Mouse (Mus musculus) gastrocnemius, postnatal 36 days (tissue): ENCODE data around the gene A930004D18Rik. TPM values are rescaled to one million over a fixed set of nuclear protein-coding genes. Genes with fewer than 3 reads are reported as not detected.
"Not testable (repeated sequence)": the region's sequence is repeated elsewhere in the genome, so short reads cannot be mapped to it uniquely, and the experiment has no call there.

Experiments used
- DNase-seq, 2 experiments: peaks; one replicate each; pipeline ENCODE4 v3.0.0; 2022
- intact Hi-C: fragments of 180-260 bp; cut with DNase I; formaldehyde crosslinking; loops from one replicate; pipeline ENCODE4 v1.15.1; 2025
- total RNA-seq, 2 experiments: library from RNA; stranded (reverse); gene quantifications; 2 replicates each; pipeline ENCODE4 v1.2.3; 2021

The A930004D18Rik gene
- total RNA-seq, 2 experiments from 2014 or later: 0.17 to 0.20 TPM

DNA sequence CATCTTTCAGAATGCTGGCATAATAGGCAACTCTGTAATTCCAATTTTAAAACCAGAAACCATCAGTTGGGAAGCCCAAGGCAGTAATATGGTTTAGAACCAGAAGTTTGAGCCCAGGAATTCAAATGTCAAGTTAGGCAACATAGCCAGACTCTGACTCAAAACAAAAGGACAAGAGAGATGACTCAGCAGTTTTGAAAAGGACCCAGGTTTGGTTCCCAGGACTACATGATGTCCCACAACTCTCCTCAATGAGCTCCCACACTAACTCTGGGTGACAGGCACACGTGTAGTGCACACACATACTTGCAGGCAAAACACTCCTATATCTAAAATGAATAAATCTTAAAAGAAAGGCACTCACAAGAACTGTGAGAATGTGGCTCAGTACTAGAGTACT, 18.4 kb downstream of the A930004D18Rik start:
- DNase-seq: no peak
- intact Hi-C loops: no loop called here

- no peak for DNase-seq
- intact Hi-C loops: no loop called here
These were observed 20.2 kb downstream of the A930004D18Rik start for GRCm38 (mm10) chr2:18017321-18017720.

DNA sequence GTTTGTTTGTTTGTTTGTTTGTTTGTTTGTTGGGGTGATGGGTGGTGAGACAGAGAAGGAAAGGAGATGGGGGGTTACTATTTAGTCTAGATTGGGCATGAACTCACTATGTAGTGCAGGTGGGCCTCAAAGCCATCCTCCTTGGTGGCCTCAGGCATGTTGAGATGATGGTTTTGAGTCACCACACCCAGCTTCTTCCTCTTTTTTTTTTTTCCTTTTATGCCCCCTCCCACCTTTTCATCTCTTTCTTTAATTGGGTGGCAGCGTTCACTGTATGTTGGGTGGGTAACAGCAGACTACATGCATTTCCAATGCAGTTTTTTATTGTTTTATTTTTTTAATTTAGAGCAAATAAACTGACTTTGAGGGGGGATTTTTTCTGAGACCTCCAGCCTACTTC, 20.9 kb downstream of the A930004D18Rik start:
- intact Hi-C loops: no loop called here
- DNase-seq: no peak

DNA sequence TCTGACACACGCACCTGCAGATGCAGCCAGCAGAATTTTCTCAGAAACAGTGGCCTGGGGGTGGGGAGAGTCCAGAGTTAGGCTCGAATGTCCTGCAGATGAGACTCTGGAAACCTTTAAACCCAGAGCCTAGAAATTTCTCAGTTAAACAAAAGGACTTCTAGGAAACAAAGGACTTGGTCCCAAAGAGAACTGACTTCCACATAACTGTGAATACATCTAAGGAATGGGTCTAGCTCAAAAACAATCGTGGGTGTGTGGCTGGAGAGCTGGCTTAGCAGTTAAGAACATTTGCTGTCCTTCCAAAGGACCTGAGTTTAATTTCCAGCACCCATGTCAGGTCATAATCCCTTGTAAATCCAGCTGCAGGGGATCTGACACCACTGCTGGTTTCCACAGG, 22.0 kb downstream of the A930004D18Rik start:
- intact Hi-C loops: no loop called here
- no peak for DNase-seq

DNA sequence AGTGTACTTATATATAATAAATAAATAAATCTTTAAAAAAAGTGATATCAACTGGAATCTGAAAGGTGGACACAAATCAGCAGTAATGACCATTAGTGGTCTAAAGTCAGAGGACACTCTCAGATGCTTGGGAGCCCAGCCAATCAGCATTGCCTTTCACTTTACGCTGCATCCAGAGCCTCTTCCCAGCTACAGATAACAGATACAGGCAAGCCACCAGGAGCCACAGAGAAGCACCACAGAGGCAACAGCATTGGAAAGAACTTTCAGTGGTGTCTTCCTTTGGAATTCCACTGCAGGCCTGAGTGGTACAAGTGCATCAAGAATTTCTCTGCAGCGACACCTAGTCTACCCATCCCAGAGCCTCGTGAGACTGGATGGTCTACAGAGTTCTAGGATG, 24.7 kb downstream of the A930004D18Rik start:
- intact Hi-C loops: no loop called here
- no peak for DNase-seq

GRCm38 (mm10) chr2:18011226-18011625, 26.3 kb downstream of the A930004D18Rik start:
- intact Hi-C loops: no loop called here
- no peak for DNase-seq

DNA sequence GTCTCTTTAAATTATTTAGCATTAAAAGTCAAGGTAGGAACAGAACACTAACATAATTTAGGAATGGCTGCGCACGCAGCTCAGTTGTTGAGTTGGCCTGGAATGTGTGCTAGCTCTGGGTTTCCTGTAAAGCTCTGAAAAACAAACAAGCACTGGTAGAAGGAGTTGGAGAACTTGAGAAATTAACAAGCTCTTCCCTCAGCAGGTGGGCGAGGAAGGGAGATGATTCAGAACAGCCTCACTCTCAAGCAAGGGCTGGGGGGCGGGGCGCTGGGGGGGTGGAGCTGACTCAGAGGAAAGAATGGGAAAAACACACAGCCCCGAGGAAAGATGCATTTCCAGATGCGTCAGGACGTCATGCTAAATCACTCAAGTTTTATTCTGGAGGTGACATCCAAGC, 32.4 kb downstream of the A930004D18Rik start:
- no peak for DNase-seq
- intact Hi-C loops: no loop called here

- no peak for DNase-seq
- intact Hi-C loops: no loop called here
These were observed 33.3 kb downstream of the A930004D18Rik start for GRCm38 (mm10) chr2:18004286-18004685.

DNA sequence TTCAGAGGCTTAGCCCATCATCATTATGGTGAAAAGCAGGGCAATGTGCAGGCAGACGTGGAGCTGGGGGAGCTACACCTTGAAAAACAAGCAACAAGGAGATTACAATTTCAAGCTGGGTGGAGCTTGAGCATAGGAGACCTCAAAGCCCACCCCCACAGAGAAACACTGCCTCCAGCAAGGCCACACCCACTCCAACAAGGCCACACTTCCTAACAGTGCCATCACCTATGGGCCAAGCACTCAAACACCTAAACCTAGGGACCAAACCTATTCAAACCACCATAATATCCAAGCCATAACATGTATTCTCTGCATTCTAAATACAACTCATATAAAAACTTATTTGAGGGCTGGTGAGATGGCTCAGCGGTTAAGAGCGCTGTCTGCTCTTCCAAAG, 35.2 kb downstream of the A930004D18Rik start:
- intact Hi-C loops: no loop called here
- DNase-seq: no peak

GRCm38 (mm10) chr2:17996858-17997257, 40.7 kb downstream of the A930004D18Rik start, which contains the start of gene H2al2a:
TSS of gene H2al2a (minus strand) at chr2:17996958.
- no peak for DNase-seq
- intact Hi-C loops: no loop called here

- intact Hi-C loops: no loop called here
- no peak for DNase-seq
These were observed 48.0 kb downstream of the A930004D18Rik start for GRCm38 (mm10) chr2:17989562-17989961.

- no peak for DNase-seq
- intact Hi-C loops: no loop called here
These were observed 48.4 kb downstream of the A930004D18Rik start for GRCm38 (mm10) chr2:17989115-17989514.

GRCm38 (mm10) chr2:17986694-17987093, 50.8 kb downstream of the A930004D18Rik start:
- intact Hi-C loops: no loop called here
- DNase-seq: no peak

GRCm38 (mm10) chr2:17984774-17985173, 52.8 kb downstream of the A930004D18Rik start:
- no peak for DNase-seq
- intact Hi-C loops: no loop called here

DNA sequence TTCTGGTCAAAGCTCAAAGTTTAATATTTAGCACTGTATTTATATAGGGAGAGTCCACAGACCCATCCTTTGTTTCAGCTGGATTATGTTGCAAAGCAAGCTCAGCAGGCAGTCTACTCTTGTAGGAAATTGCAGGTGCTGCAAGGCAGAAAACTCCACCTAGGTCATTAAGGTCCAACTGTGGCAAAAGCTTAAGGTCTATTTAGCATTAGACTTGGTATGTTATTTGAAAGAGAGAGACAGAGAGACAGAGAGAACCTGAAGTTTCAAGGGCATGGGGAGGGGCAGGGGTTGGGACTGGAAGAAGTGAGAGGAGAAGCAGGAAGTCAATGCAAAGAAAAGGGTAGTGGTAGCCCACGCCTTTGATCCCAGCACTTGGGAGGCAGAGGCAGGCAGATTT, 54.8 kb downstream of the A930004D18Rik start:
- no peak for DNase-seq

GRCm38 (mm10) chr2:17978706-17979105, 58.8 kb downstream of the A930004D18Rik start:
- intact Hi-C loops: no loop called here
- DNase-seq: no peak

More for the DNA sequence above, 54.8 kb downstream of the A930004D18Rik start:
- intact Hi-C loops: no loop called here

DNA sequence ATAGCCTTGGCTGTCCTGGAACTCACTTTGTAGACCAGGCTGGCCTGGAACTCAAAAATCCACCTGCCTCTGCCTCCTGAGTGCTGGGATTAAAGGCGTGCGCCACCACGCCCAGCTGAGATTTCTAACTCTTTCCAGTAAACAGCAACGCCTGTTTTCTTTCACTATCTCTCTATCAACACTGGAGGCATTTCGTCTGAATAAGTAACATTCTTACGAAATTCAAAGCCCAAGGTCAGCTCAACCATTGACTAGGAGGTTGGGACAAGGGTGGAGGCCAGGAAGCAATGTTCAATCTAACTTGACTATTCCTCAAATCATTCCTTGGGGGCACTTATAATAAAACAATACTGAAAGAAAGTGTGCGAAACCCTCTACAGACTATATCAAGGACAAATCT, 59.3 kb downstream of the A930004D18Rik start:
- DNase-seq, intact Hi-C loops: not testable (repeated sequence)

DNA sequence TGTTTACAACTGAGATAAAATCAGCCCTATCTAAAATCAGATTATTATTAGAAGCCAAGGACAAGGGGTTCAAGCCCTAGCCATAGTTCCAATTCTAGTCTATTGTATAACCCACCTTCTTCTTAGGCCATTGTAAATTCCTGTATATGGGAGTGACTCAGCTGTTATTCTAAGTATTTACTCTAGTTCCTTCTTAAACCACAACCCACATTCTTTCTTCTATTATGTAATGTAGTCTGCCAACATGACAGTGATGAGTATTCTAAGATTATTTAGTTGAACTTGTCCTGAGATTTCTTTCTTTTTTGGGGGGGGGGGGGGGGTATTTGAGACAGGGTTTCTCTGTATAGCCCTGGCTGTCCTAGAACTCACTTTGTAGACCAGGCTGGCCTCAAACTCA, 59.9 kb downstream of the A930004D18Rik start:
- DNase-seq, intact Hi-C loops: not testable (repeated sequence)

DNA sequence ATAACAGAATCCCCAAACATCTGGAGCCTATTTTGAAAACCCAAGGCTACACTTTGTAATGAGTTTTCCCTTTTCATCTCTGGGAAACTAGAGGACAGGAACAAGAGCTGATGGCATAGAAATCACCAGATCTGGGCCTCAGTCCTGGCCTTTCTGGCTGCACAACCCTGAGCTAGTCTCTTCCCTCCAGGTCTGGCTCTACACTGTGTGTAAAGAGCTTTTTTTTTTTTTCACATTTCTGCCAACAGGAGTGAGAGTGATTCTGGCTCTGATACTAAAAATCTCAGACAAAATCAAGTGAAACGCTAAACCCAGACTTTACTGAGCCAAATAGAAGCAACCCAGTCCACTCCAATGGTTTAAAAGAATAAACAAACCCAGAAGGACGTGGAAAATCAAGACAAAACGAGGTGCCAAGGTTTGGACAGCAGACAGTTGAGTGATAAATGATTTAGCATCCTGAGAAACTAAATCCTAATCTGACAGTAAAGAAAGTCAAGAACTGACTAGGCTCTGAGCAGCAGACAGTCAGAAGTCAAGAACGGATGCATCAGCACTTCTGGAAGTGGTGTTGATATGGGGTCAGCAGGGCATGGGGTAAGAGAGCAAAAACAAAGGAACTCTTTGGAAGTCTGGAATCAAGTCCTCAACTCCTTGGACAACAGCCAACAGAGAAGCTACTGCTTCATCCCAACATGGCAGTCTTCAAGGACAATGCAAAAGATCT, 61.8 kb downstream of the A930004D18Rik start:
- intact Hi-C loops: no loop called here
- no peak for DNase-seq
